Mouse (Mus musculus) spleen, postnatal 36 days (tissue): ENCODE measurements at regions not wholly inside any gene's neighbourhood (a gene's known extent, or its start where the extent isn't known, plus 50 kb on each side); places are given as distances from the start of the nearest gene placed in this dataset.
A peak's percentile ranks its signal among the peaks of the same experiment; 100 is the strongest.

ENCODE experiments used
- DNase-seq, 2 experiments: peaks; one replicate each; pipeline ENCODE4 v3.0.0; 2022; ENCODE audit warnings: low spot score in 2 of 2, mixed read lengths in 1 of 2

DNA sequence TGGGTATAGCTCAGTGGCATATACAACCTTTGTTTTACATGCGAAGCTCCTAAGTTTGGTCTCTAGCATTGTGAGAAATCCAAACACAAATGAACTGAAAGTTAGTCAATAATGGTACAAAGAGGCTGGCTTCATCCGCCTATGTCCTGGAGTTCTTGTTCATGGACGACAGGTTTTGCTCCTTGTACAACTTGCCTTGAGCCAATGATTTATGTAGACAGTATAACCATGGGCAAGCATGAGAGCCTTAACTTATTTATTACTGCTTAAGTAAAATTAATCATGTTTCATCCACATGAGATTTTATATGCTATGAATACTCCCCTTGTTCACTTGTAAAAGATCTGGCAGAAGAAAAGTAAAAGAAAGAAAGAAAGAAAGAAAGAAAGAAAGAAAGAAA, 205.7 kb upstream of the Tet2 start:
- DNase-seq: no peak

DNA sequence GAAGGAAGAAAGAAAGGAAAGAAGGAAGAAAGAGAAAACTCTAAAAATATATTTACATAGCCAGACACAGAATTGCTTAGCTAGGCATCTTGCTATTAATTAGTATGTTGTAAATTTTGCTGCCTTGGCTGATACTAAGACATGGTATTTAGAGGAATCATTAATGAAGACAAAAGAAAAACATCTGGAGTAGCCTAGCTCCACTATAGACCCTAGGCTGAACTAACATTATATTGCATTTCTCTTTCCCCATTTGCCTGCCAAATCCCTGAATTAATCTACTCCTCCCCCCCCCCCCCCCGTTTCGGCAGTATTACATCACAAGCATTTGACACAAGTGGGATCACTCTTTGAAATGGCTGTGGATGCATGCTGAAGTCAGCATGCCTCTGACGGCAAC, 206.1 kb upstream of the Tet2 start:
- DNase-seq: no peak

DNA sequence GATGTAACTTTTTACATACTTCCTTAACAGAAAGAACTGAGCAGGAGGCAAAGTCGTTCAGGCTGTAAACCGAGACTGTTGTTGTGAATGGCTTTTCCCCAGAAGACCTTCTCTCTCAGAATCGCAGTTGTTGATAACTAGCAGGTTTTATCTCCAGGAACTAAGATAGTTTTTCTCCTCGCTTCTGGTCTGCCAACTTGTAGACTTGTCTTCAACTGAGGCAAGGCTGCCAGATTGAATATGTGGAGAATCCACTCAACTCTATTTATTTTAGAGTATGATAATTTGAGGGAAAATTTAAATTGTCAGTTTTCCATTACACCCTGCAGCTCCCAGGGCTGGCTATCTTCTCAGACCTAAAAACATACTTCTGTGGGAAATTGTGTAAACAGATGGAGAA, 206.6 kb upstream of the Tet2 start:
- DNase-seq: no peak

DNA sequence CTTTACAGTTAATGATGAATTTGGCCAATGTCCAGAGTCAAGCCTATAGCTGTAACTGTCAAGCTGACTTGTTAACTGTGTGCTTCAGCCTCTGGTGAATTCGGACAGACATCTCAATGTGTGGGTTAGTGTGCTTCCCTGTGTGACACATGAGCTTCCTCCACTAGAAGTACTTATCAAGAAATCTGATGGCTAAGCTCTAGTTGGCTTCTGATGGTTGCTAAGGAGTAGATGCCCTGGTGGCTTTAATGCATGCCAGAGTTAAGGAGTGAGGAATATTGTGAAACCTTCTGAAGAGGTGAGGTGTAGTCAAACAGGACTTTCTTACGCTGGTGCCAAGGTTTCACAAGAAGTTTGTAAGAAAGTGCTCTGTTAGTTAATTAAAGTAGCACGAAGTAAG, 208.1 kb upstream of the Tet2 start:
- DNase-seq: no peak

DNA sequence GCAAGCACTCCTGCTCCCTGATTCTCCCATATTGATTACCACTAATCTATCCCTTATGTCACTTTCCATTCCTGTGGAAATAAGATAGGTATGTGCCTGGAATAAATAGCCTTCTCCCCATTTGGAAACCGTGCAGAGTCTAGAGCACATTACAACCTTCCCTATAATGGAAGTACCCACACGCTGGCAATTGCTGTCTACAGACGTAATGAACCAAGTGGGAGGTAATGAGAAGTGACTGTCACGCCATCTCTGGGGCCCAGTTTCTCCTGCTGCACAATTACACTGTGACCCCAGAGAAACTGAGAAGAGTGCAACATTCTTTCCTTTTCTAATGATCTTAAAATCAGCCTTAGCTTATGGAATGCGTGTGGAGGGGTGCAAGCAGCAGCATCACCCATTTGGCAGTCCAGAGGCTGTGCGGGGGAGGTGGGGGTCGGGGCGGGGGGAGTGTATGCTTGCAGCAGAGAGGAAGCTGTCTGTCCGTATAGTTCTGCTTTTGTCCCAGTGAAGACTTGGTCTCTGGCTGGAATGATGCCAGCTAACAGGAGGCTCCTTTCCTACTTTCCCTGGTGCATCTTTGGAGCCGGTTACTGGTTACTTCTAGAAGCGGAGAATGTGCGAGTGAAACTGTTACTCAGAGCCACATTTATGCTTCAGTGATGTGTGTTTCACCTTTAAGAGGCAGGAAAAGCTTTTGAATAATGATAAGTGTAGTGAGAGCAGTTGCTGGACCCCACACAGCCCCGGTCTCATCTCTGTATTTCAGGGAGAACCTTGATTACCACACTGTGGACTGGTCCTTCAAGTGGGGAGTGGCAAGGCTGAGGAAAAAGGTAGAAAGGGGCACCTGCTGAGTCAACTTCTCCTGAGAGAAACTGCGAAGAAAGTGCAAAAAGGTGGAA, 209.3 kb upstream of the Tet2 start:
- no peak for DNase-seq

DNA sequence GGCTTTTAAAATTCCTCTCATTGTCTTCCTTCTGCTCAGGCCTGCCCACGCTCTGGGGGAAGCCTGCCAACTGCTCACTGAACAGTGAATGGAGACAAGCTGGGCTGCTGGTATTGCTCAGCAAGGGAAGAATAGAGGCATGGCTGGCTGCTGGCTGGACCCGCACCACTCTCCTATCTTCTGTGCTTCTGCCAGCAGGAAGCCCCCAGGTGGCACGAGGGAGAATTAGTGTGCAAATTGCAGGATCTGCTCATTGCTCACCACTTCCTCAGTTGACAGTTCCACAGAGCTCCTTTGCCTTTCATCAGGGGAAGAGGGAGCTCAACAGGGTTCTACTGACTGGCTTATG, 209.9 kb upstream of the Tet2 start:
- peak in 1 of 2 experiments; percentile 7 for DNase-seq

DNA sequence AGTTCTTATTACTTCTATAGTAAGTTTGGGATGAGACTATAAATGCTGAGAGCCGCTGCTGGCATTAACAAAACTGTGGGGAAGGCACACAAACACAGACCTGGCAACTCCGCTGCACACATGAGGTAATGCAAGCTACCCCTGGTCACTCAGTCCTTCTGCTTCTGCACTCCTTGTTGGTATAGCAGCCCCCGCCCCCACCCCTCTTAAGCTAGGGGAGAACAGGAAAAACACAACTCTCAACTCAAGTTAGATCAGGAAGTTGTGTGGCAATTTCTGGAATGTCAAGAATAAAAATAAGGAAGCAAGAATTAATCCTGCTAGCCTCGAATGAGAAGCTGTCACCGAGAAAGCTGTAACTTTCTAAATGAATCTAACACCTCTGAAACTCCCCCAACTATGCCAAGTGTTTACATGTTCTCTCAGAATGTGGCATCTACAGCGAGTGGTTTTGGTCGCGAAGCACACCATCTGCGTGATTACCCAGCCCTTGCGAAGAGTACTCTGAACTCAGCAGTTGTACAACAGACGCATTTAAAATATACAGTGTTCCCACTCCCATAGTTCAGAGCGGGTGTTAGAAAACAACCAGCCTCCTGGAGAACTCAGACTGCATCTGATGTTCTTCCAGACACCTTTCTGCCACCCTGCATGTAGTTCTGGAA, 212.9 kb upstream of the Tet2 start:
- no peak for DNase-seq

DNA sequence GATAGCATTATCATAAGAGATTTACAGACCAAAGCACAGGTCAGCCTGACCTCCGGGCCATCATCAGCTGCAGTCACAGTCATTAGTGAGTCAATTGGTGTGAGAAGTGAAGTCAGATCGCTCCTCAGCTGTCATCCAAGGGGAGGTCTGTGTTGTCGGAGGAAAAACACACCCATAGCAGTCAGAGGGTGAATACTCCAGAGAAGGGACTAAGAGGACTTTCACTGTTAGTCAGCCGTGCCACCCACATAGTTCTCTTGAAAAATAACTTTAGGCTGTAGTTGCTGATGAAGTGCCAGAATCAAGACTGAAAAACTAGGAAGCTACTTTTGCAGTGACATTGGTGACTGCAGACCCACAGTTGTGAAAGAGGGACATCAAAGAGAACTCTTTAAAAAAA, 213.5 kb upstream of the Tet2 start:
- no peak for DNase-seq

DNA sequence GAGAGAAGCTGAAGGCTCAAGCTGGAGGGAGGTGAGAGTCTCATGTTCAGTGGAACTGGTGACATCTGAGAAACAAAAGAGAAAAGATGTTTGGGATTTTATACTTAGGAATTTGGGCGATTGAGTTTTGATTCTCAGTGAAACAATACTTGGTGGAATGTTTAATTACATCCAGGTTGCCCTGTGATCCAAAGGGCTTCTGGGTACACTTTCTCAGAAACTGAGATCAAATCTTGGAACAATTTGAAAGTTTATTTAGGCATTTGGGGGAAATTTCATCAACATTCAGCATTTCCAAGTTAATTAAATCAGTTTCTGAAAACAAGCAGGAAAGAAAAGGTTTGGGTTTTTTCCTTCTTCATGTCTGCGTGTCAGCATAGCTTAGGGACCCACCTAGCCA, 214.7 kb upstream of the Tet2 start:
- DNase-seq: no peak

DNA sequence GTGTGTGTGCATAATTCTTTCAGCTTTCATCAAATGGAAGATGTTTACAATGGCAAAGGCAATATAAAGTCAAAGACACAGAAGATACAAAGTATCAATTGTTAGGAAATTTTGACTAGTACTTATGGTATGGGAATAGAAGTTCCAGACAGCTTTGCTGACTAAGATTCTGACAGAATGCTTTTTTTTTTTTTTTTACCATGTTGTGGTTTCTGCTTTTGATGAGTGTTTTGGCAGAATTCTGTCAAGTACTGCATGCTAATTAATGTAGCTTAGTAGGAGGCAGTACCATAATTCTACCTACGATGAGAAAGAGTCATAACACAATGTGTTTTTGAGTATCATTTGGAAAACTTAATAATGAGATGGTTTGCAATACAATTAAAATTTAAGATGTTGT, 215.3 kb upstream of the Tet2 start:
- DNase-seq: no peak

DNA sequence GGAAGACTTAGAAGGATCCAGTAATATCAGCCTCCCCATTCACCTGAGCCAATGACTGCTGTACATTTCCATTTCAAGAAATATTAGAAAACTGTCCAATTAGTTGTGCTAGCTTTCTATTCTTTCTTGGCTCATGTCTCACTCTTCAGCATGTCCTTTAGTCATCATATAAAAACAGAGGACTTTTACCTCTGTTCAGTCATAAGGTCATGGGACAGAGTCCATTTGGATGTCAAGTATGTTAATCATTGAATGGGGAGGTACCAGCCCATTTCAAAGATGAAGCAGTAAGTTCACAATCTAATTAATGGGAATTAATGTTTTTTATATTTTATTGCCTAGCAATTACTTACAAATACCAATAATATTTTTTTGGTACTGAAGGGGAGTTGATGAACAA, 218.8 kb upstream of the Tet2 start:
- no peak for DNase-seq

DNA sequence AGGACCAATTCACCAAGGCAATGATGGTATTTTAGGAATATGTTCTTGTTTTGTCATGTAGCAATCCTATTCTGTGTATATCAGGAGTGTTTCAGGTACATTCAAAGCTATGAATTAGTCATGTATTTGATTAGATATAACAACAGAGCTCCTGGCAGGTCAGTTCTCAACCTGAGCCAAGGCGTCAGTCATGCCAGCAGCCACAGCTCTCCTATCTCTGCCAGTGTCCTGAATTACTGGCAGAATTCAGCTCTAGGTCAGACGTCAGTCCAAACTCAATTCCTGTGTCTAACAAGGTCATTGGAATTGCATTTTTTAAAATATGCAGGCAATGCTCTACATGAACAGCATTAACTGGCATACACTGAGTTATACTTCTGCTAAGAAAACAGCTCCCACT, 228.6 kb upstream of the Tet2 start:
- no peak for DNase-seq

DNA sequence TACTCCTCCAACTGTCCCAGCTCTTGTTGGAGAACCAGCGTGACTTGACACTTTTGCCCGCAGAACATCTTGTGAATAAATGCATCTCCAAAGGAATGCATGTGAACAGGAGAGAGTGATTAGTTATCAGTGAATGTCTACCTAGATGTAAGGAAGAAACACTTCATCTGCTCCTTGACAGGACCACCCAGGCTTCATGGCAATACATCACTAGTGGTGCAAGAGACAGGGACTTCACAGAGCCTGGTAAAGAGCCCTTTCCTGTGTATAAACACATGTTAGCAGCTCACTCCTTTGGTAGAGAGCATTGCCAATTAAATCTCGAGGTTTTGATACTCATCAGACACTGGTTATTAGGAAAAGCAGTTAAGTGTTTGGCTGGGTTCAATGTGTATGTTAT, 229.3 kb upstream of the Tet2 start:
- DNase-seq: no peak

DNA sequence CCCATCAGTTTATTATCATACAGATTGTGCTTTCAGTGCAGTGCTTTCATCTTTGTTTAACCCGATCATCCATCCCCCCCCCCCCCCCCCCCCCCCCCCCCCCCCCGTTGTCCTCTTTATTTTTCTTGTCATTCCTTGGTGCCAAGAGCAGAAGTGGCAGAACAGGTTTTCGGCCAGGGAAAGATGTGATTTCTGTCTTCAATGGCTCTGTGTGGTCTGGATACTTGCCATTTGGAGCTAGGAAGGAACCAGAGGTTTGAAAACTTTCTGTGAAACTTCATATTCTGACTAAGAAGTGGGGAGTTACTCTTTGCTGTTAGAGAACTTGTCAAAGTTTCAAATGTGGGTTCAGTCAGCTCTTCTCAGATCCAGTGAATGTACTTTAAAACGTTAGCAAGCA, 231.1 kb upstream of the Tet2 start:
- DNase-seq: no peak

DNA sequence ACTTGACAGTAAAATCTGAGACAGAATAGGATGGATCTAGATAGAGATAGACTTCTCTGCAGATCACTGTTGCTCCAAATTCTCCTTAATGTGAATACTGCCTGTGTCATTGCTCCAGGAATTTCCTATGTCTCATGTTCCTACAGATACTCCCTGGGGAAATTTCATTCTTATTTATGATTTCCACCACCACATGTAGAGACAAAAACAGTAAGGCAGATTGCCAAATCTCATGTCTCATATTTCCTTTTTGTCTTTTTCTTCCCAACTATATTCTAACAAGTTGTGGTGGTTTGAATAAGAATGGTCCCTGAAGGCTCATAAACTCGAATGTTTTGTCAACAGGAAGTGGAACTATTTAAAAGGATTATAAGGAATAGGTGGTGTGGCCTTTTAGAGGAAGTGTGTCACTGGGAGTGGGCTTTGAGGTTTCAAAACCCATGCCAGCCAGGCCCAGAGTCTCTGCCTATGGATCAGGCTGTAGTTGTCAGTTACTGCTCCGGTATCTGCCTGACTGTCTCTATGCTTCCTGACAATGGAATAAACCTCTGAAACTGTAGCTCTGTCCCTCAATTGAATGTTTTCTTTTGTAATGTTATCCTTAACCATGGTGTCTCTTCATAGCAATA, 234.3 kb upstream of the Tet2 start:
- no peak for DNase-seq

DNA sequence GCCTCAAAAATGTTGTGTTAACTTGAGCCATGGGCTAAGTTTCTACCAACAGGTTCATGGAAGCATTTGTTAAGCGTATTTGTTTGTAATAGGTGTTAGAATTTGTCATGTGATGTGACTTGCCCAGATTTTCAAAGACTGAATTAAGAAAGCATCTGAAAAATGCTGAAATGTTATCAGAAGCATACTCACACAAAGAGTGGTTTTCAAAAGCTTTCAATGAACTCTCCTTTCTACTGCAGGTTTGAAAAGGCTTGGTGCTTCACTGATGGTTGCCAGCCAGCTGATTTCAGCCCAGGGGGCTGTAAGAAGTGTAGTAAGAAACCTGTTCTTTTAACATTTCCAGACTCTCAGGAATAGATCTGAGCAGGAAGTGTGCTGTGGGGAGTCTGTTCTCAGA, 238.1 kb upstream of the Tet2 start:
- DNase-seq: no peak

DNA sequence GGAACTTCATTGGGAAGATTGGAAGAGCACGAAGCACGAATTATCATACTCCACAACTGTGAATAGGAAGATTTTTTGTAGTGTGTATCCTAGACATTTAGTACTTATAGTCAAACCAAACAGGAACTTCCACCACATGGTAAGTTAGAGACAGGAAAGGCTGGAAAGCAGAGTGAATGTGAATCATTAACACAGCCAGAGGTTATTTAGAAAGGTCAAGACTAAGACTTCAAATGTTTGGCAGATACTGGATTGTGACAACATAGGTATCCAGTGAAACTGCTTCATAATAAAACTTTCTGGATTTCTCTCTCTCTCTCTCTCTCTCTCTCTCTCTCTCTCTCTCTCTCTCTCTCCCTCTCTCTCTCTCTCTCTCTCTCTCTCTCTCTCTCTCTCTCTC, 246.4 kb upstream of the Tet2 start:
- DNase-seq: no peak

DNA sequence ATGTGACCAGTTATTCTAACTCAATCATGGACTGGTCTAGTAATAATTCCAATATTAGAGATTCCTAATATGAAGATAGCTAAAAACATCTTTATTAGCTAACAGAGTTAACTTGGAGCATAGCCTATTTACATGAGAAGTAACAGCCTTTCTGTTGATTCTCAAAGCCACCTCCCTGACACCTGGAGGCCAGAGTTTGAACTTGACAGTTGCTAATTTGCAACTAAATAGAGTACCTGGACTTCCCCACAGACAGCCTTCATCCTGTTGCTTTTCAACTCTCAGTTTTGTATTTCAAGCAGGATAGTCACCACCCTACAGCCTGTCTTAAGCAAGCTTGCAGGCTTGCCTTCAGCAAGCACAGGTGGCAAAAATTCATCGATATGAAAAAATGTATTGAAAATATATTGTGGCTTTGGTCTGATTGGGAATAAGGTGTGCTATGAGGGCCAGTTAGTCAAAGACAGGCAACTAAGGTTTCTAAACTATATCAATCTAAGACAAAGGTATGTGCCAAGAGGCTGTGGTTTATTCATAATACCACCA, 264.1 kb upstream of the Tet2 start:
- peak in 1 of 2 experiments; percentile 1 for DNase-seq

DNA sequence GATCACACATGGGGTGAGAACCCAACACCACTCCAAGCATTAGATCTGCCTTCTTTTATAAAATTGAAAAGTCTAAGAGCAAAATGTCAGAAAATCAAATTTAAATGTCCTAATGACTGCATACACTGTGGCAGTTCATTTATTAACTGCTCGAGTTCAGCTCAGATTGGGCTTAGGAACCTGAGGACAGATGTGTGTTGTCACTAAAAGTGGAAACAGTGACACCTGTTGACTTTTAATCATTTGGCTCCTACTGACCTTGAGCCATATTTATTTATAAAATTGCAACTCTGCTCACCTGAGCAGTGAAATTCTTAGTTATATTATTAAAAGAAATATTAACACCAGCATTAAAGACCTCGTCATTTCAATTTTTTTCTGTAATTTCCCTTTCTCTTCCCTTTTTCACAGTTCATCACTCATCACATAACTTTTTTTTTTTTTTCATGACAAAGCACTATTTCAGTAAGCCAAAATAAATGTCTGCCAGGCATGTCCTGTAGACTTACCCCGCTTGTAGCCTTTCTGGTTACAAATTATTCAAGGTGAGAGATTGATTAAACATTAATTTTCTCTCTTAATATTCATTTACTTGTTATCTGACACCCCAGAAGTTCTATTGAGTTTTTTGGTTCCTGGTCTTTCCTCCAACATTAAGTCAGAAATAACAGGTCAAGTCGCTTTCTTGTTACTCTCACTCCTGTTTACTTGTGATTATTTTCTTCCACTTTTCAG, 274.2 kb upstream of the Tet2 start:
- no peak for DNase-seq

DNA sequence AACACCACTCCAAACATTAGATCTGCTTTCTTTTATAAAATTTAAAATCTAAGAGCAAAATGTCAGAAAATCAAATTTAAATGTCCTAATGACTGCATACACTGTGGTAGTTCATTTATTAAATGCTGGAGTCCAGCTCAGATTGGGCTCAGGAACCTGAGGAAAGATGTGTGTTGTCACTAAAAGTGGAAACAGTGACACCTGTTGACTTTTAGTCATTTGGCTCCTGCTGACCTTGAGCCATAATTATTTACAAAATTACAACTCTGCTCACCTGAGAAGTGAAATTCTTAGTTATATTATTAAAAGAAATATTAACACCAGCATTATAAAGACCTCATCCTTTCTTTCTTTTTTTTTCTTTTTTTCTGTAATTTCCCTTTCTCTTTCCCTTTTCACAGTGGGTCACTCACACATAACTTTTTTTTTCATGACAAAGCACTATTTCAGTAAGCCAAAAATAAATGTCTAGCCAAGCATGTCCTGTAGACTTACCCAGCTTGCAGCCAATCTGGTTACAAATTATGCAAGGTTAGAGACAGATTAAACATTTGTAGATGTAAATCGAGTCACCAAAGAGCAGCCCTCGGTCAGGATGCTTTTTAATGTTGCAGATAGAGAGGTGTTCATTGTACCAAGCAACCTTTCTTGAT, 288.9 kb upstream of the Tet2 start:
- DNase-seq: no peak

DNA sequence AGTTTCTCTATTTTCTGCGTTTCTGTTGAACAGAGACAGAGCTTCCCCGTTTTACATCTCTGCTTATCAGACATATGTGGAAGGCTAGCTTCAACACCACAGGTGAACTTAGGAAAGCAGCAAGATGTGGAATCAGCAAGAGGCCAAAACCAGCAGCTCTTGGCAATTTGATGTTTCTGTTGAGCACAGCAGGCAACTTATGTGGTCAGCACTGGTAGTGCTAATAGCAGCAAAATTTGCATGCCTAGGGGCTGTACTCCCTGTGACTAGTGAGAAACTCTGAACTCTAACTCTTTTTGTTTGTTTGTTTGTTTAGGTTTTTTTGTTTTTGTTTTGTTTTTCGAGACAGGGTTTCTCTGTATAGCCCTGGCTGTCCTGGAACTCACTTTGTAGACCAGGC, 289.5 kb upstream of the Tet2 start:
- no peak for DNase-seq

DNA sequence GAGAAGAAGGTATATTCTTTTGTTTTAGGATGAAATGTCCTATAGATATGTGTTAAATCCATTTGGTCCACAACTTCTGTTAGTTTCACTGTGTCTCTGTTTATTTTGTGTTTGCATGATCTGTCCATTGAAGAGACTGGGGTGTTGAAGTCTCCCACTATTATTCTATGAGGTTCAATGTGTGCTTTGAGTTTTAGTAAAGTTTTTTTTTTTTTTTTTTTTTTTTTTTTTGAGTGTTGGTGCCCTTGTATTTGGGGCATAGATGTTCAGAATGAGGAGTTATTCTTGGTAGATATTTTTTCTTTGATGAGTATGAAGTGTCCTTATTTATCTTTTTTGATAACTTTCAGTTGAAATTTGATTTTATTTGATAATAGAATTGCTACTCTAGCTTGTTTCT, 301.4 kb upstream of the Tet2 start:
- no peak for DNase-seq
